ENCODE assay signal across 15 mouse cellular contexts in the genomic region with DNA sequence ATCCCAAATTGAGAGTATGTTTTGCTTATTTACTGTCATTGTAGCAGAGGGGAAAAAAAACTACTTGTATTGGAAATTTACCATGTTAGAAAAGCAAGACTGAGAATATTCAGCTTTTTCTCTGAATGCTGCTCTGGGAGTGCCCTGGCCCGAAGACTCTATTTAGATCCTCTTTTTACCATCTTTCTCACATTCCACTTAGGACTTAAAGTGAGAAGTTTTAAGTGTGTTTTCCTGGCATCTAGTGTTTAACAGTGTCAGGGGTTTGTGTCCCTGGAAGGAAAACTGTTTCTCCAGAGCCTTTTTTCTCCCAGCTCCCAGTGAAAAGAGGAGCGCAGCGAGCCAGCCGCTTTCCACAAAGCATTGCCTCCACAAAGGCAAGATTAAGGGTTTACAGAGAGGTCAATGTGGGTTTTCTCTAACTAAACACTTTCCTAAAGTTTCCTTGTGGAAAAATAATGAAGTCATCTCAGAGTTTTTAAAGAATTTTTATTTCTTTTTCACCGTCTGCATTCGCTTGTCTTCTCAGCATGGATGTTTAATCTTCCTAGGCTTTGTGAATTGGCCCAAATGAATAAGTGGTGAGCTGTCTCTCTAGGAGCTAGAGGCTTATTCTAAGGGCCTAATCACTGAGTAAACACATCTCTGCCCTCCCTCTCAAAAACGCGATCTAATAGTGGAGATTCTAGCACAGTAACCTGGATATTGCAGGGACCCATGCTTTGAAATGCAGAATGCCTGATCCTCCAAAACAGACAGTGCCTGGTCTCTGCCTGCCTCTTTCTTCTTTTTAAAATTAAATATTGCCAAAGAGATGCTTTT.
DNase-seq lines count a peak whose midpoint lies in the region; ATAC-seq lines count a peak whose summit lies in the region.
"Had no signal": no experiment of that assay in that cellular context is flagged by ENCODE, and none has a peak within 500 bp of the region (broad histone marks: within the 10 kb centered on the region; RNA-seq: fewer than 3 reads in every experiment).

No protein-coding gene starts in this region.

- DNase-seq in heart, adult 18-20 months: no peak
- DNase-seq in midbrain, embryonic 11.5 days (ENCODE audit: low spot score, missing footprints): peak; percentile 94
- no peak for DNase-seq in layer of hippocampus, adult 9-10 months (ENCODE audit: low spot score)
- DNase-seq in layer of hippocampus, postnatal 10 days (ENCODE audit: low spot score in 2 of 2): no peak
- DNase-seq: cerebellum, adult 11 months; gastrocnemius, postnatal 36 days; lung, embryonic 14.5 days; thymus, adult 2 months had no signal

- H3K4me3 ChIP-seq in heart, embryonic 11.5 days (ENCODE audit: low read depth, low read length): no peak overlapping the region
- H3K4me3 ChIP-seq in midbrain, embryonic 11.5 days (ENCODE audit: low read depth, low read length): no peak overlapping the region
- no peak overlapping the region for H3K4me3 ChIP-seq in midbrain, embryonic 15.5 days
- H3K4me3 ChIP-seq in forebrain, embryonic 12.5 days (replicated peaks): no peak overlapping the region
- no peak overlapping the region for H3K4me3 ChIP-seq in neural tube, embryonic 15.5 days (replicated peaks)
- H3K4me3 ChIP-seq: hindbrain, embryonic 12.5 days; intestine, embryonic 15.5 days had no signal

- H3K4me1 ChIP-seq in heart, embryonic 11.5 days (ENCODE audit: control insufficient read depth, insufficient read depth, low read length): peaks cover 11% of the 10 kb centered on the region
- peaks cover 22% of the 10 kb centered on the region for H3K4me1 ChIP-seq in midbrain, embryonic 11.5 days (ENCODE audit: control insufficient read depth, insufficient read depth, low read length)
- peaks cover 7% of the 10 kb centered on the region for H3K4me1 ChIP-seq in midbrain, embryonic 15.5 days
- peaks cover 28% of the 10 kb centered on the region for H3K4me1 ChIP-seq in forebrain, embryonic 12.5 days
- peaks cover 8% of the 10 kb centered on the region; the same call in 1 of the 2 replicates for H3K4me1 ChIP-seq in neural tube, embryonic 15.5 days
- H3K4me1 ChIP-seq: intestine, embryonic 15.5 days had no signal

- H3K9ac ChIP-seq in heart, embryonic 11.5 days (ENCODE audit: low read depth, low read length): no peak overlapping the region
- H3K9ac ChIP-seq in midbrain, embryonic 11.5 days (ENCODE audit: low read length): no peak overlapping the region
- H3K9ac ChIP-seq in midbrain, embryonic 15.5 days: no peak overlapping the region
- H3K9ac ChIP-seq in forebrain, embryonic 12.5 days: no peak overlapping the region
- H3K9ac ChIP-seq in neural tube, embryonic 15.5 days (replicated peaks): no peak overlapping the region
- H3K9ac ChIP-seq: hindbrain, embryonic 12.5 days; intestine, embryonic 15.5 days; lung, embryonic 14.5 days had no signal

- H3K27me3 ChIP-seq in heart, embryonic 11.5 days (ENCODE audit: control insufficient read depth, insufficient read depth, low read length): no peaks in the 10 kb centered on the region
- peaks cover 6% of the 10 kb centered on the region; the same call in 1 of the 2 replicates for H3K27me3 ChIP-seq in midbrain, embryonic 11.5 days (ENCODE audit: control insufficient read depth, insufficient read depth, low read length)
- H3K27me3 ChIP-seq in midbrain, embryonic 15.5 days (replicated peaks): no peaks in the 10 kb centered on the region
- peaks cover 14% of the 10 kb centered on the region for H3K27me3 ChIP-seq in forebrain, embryonic 12.5 days
- H3K27me3 ChIP-seq in neural tube, embryonic 15.5 days (replicated peaks): no peaks in the 10 kb centered on the region
- H3K27me3 ChIP-seq: hindbrain, embryonic 12.5 days; intestine, embryonic 15.5 days had no signal

- WGBS in heart, embryonic 11.5 days (ENCODE audit: insufficient replicate concordance): 51% methylated on average over 8 of the region's 8 CpGs
- 7% methylated on average over 8 of the region's 8 CpGs for WGBS in midbrain, embryonic 11.5 days
- 19% methylated on average over 8 of the region's 8 CpGs for WGBS in midbrain, embryonic 15.5 days
- 7% methylated on average over 8 of the region's 8 CpGs for WGBS in forebrain, embryonic 12.5 days
- 22% methylated on average over 8 of the region's 8 CpGs for WGBS in neural tube, embryonic 15.5 days

- no peaks in the 10 kb centered on the region for H3K36me3 ChIP-seq in heart, embryonic 11.5 days (ENCODE audit: control insufficient read depth, insufficient read depth, low read length)
- no peaks in the 10 kb centered on the region for H3K36me3 ChIP-seq in midbrain, embryonic 11.5 days (ENCODE audit: control insufficient read depth, insufficient read depth, low read length)
- no peaks in the 10 kb centered on the region for H3K36me3 ChIP-seq in midbrain, embryonic 15.5 days (replicated peaks)
- no peaks in the 10 kb centered on the region; the same call in 1 of the 2 replicates for H3K36me3 ChIP-seq in forebrain, embryonic 12.5 days (replicated peaks)
- no peaks in the 10 kb centered on the region for H3K36me3 ChIP-seq in neural tube, embryonic 15.5 days
- H3K36me3 ChIP-seq: hindbrain, embryonic 12.5 days; intestine, embryonic 15.5 days had no signal

- H3K27ac ChIP-seq in heart, embryonic 11.5 days (ENCODE audit: low read depth, low read length): peak overlapping the region; percentile 60
- H3K27ac ChIP-seq in midbrain, embryonic 11.5 days (ENCODE audit: low read depth, low read length): peak overlapping the region; percentile 52; the same call in 1 of the 2 replicates
- H3K27ac ChIP-seq in midbrain, embryonic 15.5 days: no peak overlapping the region
- peak overlapping the region; percentile 63 for H3K27ac ChIP-seq in forebrain, embryonic 12.5 days
- peak overlapping the region; percentile 49; the same call in 1 of the 2 replicates for H3K27ac ChIP-seq in neural tube, embryonic 15.5 days (replicated peaks)
- H3K27ac ChIP-seq: hindbrain, embryonic 12.5 days; intestine, embryonic 15.5 days had no signal

- no peaks in the 10 kb centered on the region for H3K9me3 ChIP-seq in heart, embryonic 11.5 days (replicated peaks; ENCODE audit: control insufficient read depth, low read length)
- H3K9me3 ChIP-seq in midbrain, embryonic 11.5 days (ENCODE audit: control insufficient read depth, low read length): no peaks in the 10 kb centered on the region
- H3K9me3 ChIP-seq in midbrain, embryonic 15.5 days: no peaks in the 10 kb centered on the region
- no peaks in the 10 kb centered on the region for H3K9me3 ChIP-seq in forebrain, embryonic 12.5 days
- no peaks in the 10 kb centered on the region for H3K9me3 ChIP-seq in neural tube, embryonic 15.5 days (replicated peaks)
- H3K9me3 ChIP-seq: hindbrain, embryonic 12.5 days; intestine, embryonic 15.5 days had no signal

- H3K4me2 ChIP-seq in heart, embryonic 11.5 days: no peak overlapping the region
- H3K4me2 ChIP-seq in midbrain, embryonic 11.5 days: peak overlapping the region; percentile 14; the same call in 1 of the 2 replicates
- no peak overlapping the region for H3K4me2 ChIP-seq in midbrain, embryonic 15.5 days
- peak overlapping the region; percentile 17 for H3K4me2 ChIP-seq in forebrain, embryonic 12.5 days
- H3K4me2 ChIP-seq in neural tube, embryonic 15.5 days: no peak overlapping the region
- H3K4me2 ChIP-seq: hindbrain, embryonic 12.5 days; intestine, embryonic 15.5 days; liver, embryonic 11.5 days; lung, embryonic 14.5 days had no signal

- ATAC-seq in heart, embryonic 11.5 days (replicated peaks; ENCODE audit: insufficient number of reproducible peaks, low FRiP score, low TSS enrichment): no peak
- ATAC-seq in midbrain, embryonic 11.5 days (ENCODE audit: low FRiP score): peak; percentile 84
- ATAC-seq in midbrain, embryonic 15.5 days (replicated peaks): no peak; the same call in 1 of the 2 replicates
- ATAC-seq in forebrain, embryonic 12.5 days (ENCODE audit: low FRiP score): peak; percentile 45
- ATAC-seq in neural tube, embryonic 15.5 days (ENCODE audit: low FRiP score): no peak
- ATAC-seq: intestine, embryonic 15.5 days had no signal

Comparison
In these comparisons a context has a peak if more than half of its experiments do, and no peak if none do; other contexts are left out.
1. ATAC-seq: peak in midbrain, embryonic 11.5 days (single experiment) and forebrain, embryonic 12.5 days (single experiment); none in heart, embryonic 11.5 days (single experiment), midbrain, embryonic 15.5 days (single experiment) and neural tube, embryonic 15.5 days (single experiment).
2. H3K4me2 ChIP-seq: peak in midbrain, embryonic 11.5 days (single experiment) and forebrain, embryonic 12.5 days (single experiment); none in heart, embryonic 11.5 days (single experiment), midbrain, embryonic 15.5 days (single experiment) and neural tube, embryonic 15.5 days (single experiment).